Mouse (Mus musculus): ENCODE data around the gene Cfap97d2.

GRCm38 (mm10) chr8:13699323-13699949 lies 6.3 kb upstream of the Cfap97d2 start:
- no peak for TF ChIP-seq POLR2A (IDR thresholded peaks at IDR 0.05; ENCODE audit: low read depth, low read length)
- TF ChIP-seq CTCF (IDR thresholded peaks at IDR 0.05; ENCODE audit: extremely low read depth, insufficient read length, insufficient replicate concordance, low read depth, low read length), result no peak
